Mouse (Mus musculus) E14TG2a.4 (cell line): ENCODE results near the gene Itgb3.

Experiments used
- H3K27me3 ChIP-seq: 2 replicates; pipeline ENCODE4 v1.6.1; 2014; ENCODE audit warnings: low read length, control low read depth; ENCODE audit not compliant: insufficient read depth
- H3K36me3 ChIP-seq: 2 replicates; pipeline ENCODE4 v1.6.1; 2014; ENCODE audit warnings: low read length, control low read depth; ENCODE audit not compliant: insufficient read depth
- H3K4me1 ChIP-seq: replicated peaks from 2 replicates; pipeline ENCODE4 v1.6.1; 2014; ENCODE audit warnings: low read depth, low read length, control low read depth
- H3K4me3 ChIP-seq: replicated peaks from 2 replicates; pipeline ENCODE4 v1.5.1; 2014; ENCODE audit warnings: mild to moderate bottlenecking, low read length
- H3K9me3 ChIP-seq: 2 replicates; pipeline ENCODE4 v1.6.1; 2014; ENCODE audit warnings: low read length, control low read depth
- CTCF ChIP-seq: conservative IDR thresholded peaks from 2 replicates; pipeline ENCODE4 v1.5.1; 2014; ENCODE audit warnings: low read length
- NANOG ChIP-seq: IDR thresholded peaks from 2 replicates; pipeline ENCODE4 v1.6.1; 2014; ENCODE audit warnings: borderline replicate concordance, low read length, mixed read lengths
- POU5F1 ChIP-seq: IDR thresholded peaks from 2 replicates; pipeline ENCODE4 v1.6.1; 2014; ENCODE audit warnings: low read length, borderline replicate concordance

Gene Itgb3

DNA sequence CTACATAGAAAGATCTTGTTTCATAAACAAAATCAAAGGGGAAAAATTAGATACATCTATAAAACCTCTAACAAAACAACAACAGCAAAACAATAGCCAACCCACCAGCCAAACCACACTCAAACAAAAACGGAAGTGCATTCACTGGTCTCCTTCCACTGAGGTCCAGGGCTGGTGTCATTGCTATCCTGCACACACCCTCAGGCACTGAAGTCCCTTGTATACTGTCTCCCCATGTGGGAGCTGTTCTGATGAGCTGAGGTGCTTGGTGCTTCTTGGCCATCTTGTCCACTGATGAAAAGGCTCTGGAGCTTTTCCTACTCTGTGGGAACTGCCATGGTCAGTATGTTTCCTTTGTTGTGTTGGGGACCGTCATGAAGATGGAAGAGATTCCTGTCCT is 19.3 kb upstream of the Itgb3 start:
- no peaks in the 10 kb centered on the region for H3K9me3 ChIP-seq
- TF ChIP-seq CTCF (no peak), NANOG (no peak), POU5F1 (no peak)
- H3K4me1 ChIP-seq = peaks cover 38% of the 10 kb centered on the region
- H3K4me3 ChIP-seq = no peak overlapping the region
- peaks cover 8% of the 10 kb centered on the region for H3K27me3 ChIP-seq
- no peaks in the 10 kb centered on the region for H3K36me3 ChIP-seq

DNA sequence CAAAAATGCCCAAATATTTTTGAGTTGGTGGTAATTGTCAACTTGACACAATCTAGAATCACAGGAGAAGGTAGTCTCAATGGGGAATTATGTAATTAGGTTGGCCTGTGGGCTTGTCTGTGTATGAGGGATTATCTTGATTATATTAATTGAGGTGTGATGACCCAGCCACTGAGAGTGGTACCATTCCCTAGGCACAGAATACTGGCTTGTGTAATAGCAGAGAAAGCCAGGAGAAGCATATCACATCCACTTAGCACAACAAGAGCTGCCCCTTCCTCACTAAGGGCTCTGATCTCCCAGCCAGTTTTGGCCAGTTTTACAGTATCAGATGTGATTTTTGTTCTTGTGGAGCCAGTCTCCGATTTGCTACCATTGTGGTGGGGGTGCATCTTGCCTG is 18.2 kb upstream of the Itgb3 start:
- no peak for TF ChIP-seq NANOG
- TF ChIP-seq CTCF = no peak
- TF ChIP-seq POU5F1 = no peak
- no peak overlapping the region for H3K4me3 ChIP-seq
- H3K9me3 ChIP-seq = no peaks in the 10 kb centered on the region

DNA sequence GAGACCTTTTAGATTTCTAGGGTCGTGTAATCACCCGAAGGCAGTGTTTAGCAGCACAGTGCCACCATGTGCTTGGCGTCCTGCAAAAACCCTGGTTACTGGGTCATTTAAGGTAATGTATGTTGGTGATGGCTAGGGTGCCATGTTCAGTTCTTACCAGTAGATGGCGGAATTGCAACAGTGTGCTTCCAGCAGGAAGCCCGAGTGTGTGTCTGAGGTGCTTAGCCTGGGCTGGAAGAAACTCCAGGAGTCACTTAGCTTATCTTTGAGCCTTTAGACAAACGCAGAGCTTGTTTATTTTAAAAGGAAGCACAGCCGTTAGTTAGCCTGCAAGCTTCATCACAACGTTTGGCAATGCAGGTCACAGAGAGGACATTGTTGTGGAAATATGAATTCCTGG is 17.7 kb upstream of the Itgb3 start:
- H3K9me3 ChIP-seq = no peaks in the 10 kb centered on the region
- H3K36me3 ChIP-seq = no peaks in the 10 kb centered on the region
- peaks cover 25% of the 10 kb centered on the region for H3K4me1 ChIP-seq
- H3K27me3 ChIP-seq = no peaks in the 10 kb centered on the region
- TF ChIP-seq NANOG (no peak), CTCF (peak; percentile 97), POU5F1 (no peak)
- H3K4me3 ChIP-seq = no peak overlapping the region

More for the DNA sequence above, 18.2 kb upstream of the Itgb3 start:
- Histone ChIP-seq H3K4me1 (peaks cover 29% of the 10 kb centered on the region), H3K27me3 (peaks cover 3% of the 10 kb centered on the region), H3K36me3 (no peaks in the 10 kb centered on the region)

DNA sequence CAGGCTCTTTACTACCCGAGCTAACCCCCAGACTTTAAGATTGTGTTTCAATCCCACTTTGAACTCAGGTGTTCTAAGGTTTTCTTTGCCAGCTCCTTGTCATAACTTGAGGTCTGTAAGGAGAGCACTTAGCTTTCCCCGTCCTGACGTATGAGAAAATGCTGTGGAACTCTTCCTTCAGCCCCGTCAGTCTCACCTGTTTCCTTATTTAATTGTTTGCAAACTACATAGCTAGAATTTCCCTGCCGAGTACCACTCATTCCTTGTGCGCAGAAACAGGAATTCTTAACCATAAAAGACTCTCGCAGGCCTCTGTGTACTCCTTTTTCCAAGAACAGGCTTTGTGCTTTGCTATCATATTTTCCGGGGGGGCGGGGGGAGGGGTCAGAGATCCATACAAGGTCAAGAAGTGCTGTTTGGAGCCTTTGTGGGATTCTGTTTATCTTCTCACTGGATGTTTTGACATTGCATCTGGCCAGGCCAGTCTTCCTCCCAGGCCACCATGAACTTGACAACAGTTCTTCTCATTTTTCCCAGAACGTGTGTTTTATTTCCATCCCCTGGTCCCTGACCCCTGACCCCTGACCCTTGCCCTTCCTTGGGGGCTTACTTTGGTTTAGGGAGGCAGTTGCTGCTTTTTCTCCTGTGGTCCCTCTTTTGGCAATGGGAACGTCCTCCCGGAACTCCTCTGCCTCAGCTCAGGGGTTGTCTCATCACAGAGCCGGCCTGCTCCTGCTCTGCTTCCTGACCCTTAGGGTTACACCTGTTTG is 15.5 kb upstream of the Itgb3 start:
- Histone ChIP-seq H3K36me3 (no peaks in the 10 kb centered on the region), H3K4me3 (no peak overlapping the region), H3K4me1 (peaks cover 31% of the 10 kb centered on the region), H3K27me3 (peaks cover 2% of the 10 kb centered on the region), H3K9me3 (0 out of 2 replicates have a peak, but pooled peaks cover 2% of the 10 kb centered on the region)
- TF ChIP-seq POU5F1 (no peak), NANOG (no peak), CTCF (no peak)

DNA sequence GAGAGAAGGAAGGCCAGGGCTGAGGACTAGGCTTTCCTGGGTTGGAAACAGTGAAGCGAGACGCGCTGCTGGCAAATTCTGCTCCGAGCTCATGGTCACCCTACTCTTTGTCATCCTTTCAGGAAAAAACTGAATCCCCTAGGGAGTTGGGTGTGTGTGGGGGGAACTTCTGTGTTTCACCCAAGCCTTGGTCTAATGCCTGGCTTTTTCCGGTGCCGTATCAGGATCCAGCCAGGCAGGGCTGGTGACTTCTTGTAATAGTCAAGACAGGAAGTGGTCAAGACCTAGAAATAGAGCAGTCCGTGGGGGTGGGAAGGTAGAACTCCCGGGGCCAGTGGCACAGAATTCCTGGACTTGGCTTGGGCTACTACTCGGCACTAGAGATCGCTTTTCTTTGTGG is 11.4 kb upstream of the Itgb3 start:
- TF ChIP-seq CTCF (no peak), POU5F1 (no peak), NANOG (no peak)
- H3K4me3 ChIP-seq = no peak overlapping the region
- H3K9me3 ChIP-seq = 0 out of 2 replicates have a peak, but pooled peaks cover 3% of the 10 kb centered on the region
- H3K36me3 ChIP-seq = no peaks in the 10 kb centered on the region
- peaks cover 49% of the 10 kb centered on the region for H3K4me1 ChIP-seq
- peaks cover 10% of the 10 kb centered on the region for H3K27me3 ChIP-seq

DNA sequence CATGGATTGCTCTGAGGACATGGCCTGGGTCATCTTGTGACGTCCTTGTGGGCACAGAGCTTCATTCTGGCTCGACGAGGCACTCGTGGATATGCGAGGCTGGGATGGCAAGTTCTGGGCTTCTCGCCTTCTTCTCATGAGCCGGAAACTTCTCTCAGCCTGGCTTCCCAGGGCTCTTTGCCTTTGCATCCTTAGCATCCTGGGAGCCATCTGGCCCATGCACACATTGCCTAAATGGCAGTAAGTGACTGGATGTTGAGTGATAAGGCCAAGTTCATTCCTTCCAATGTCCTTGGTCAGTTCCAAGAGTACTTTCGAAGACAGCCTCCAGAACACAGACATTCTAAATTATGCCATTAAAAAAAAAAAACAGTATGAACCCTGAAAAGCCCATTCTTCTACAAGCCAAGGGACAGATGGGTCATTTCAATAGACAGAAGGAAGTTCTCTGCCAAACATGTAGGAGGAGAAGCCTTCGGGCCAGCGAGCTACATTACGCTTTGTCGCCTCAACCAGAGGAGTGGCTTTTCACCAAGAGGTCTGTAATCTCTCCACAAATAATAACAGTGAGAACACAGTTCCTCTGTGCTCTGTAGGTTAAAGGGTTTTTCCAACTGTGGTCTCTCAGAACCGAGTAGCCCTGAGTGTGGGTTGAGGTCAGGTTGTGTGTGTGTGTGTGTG is 8.4 kb upstream of the Itgb3 start:
- 0 out of 2 replicates have a peak, but pooled peaks cover 3% of the 10 kb centered on the region for H3K9me3 ChIP-seq

DNA sequence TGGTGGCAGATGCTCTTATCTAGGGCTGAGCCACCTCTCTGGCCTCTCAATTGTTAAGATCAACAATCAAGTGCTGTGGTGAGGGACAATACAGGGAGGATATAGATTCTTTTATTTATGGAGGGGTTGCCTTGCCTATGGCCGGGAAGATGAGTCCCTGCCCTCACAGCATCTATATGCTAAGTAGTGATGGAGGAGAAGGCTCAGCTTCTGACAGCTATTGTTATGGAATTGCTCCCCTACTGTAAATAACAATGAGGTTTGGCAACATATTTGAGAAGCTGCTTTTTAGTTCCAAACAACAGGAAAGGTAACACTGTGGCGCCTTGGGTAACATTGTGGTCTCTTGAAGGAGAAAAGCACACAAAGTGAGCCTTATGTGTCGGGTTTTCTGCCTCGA is 7.1 kb upstream of the Itgb3 start:
- Histone ChIP-seq H3K4me3 (no peak overlapping the region; the same call in 1 of the 2 replicates), H3K9me3 (0 out of 2 replicates have a peak, but pooled peaks cover 3% of the 10 kb centered on the region)
- TF ChIP-seq NANOG (peak; percentile 80), POU5F1 (peak; percentile 92; the same call in 1 of the 2 replicates), CTCF (no peak)

More for the DNA sequence above, 8.4 kb upstream of the Itgb3 start:
- H3K4me3 ChIP-seq = no peak overlapping the region
- TF ChIP-seq NANOG (no peak), CTCF (no peak), POU5F1 (no peak)
- H3K36me3 ChIP-seq = no peaks in the 10 kb centered on the region
- peaks cover 73% of the 10 kb centered on the region for H3K4me1 ChIP-seq
- peaks cover 14% of the 10 kb centered on the region for H3K27me3 ChIP-seq

DNA sequence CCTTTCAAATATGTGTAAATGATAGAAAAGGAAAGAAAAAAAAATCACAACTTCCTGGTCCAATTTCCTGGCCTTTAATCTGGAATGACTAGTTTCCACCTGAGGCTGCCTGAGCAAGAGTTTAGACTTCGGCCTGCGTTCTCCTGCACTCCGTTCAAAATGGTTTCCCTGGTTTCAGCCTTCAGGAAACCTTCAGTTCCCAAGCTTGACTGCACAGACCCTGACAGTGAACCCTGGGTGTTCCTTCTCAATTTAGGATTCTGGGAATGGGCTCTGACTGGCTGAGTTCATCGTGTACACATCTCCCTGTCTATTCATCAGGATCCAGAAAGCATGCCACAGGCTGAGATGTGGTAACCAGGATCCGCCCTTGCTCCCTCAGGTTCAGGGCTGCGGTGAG is 3.6 kb upstream of the Itgb3 start:
- Histone ChIP-seq H3K9me3 (no peaks in the 10 kb centered on the region), H3K4me1 (peaks cover 68% of the 10 kb centered on the region)
- TF ChIP-seq CTCF = no peak
- no peak for TF ChIP-seq POU5F1
- TF ChIP-seq NANOG = no peak

More for the DNA sequence above, 7.1 kb upstream of the Itgb3 start:
- H3K36me3 ChIP-seq = no peaks in the 10 kb centered on the region
- peaks cover 75% of the 10 kb centered on the region for H3K4me1 ChIP-seq
- peaks cover 20% of the 10 kb centered on the region for H3K27me3 ChIP-seq

More for the DNA sequence above, 3.6 kb upstream of the Itgb3 start:
- Histone ChIP-seq H3K27me3 (peaks cover 41% of the 10 kb centered on the region), H3K36me3 (no peaks in the 10 kb centered on the region), H3K4me3 (no peak overlapping the region)
